Mouse (Mus musculus) forebrain, embryonic 11.5 days (tissue): ENCODE data around the gene Sh3gl2. TPM values are rescaled to one million over a fixed set of nuclear protein-coding genes. Genes with fewer than 3 reads are reported as not detected.
A peak's percentile ranks its signal among the peaks of the same experiment; 100 is the strongest.

Experiments used
- ATAC-seq: fragments of 200-750 bp; cut with Nextera tagmentation; replicated peaks from 2 replicates; pipeline ENCODE4 v1.8.0; 2017; ENCODE audit warnings: moderate TSS enrichment; ENCODE audit not compliant: low FRiP score
- DNase-seq: peaks from one replicate; pipeline ENCODE4 v3.0.0-alpha.2; 2017; ENCODE audit warnings: low spot score
- H3K27ac ChIP-seq: fragments of 300-500 bp; sonication (generic); 2 replicates; pipeline ENCODE4 v1.5.1; 2014; ENCODE audit warnings: low read depth, low read length
- H3K27me3 ChIP-seq: fragments of 300-500 bp; sonication (generic); 2 replicates; pipeline ENCODE4 v1.6.1; 2014; ENCODE audit warnings: mild to moderate bottlenecking, low read length, mixed read lengths; ENCODE audit not compliant: control insufficient read depth, insufficient read depth
- H3K36me3 ChIP-seq: fragments of 300-500 bp; sonication (generic); 2 replicates; pipeline ENCODE4 v1.6.1; 2014; ENCODE audit warnings: mild to moderate bottlenecking, low read length, moderate library complexity, mixed read lengths; ENCODE audit not compliant: control insufficient read depth, insufficient read depth
- H3K4me1 ChIP-seq: fragments of 300-500 bp; sonication (generic); replicated peaks from 2 replicates; pipeline ENCODE4 v1.6.1; 2014; ENCODE audit warnings: low read length, mixed read lengths; ENCODE audit not compliant: control insufficient read depth, insufficient read depth
- H3K4me2 ChIP-seq: fragments of 300-500 bp; sonication (generic); 2 replicates; pipeline ENCODE4 v1.6.1; 2014; ENCODE audit warnings: low read depth, mild to moderate bottlenecking, low read length, moderate library complexity, mixed read lengths; ENCODE audit not compliant: severe bottlenecking
- H3K4me3 ChIP-seq: fragments of 300-500 bp; sonication (generic); 2 replicates; pipeline ENCODE4 v1.5.1; 2014; ENCODE audit warnings: low read depth, low read length
- H3K9ac ChIP-seq: fragments of 300-500 bp; sonication (generic); 2 replicates; pipeline ENCODE4 v1.6.1; 2014; ENCODE audit warnings: low read length
- H3K9me3 ChIP-seq: fragments of 300-500 bp; sonication (generic); 2 replicates; pipeline ENCODE4 v1.6.1; 2016; ENCODE audit warnings: low read length, mixed read lengths; ENCODE audit not compliant: control insufficient read depth
- WGBS: fragments of 180-500 bp; shearing (Covaris S2); extraction: QIAGEN DNeasy Blood & Tissue Kit; methylation state at CpG from one replicate; pipeline ENCODE4 v1.1.7; 2014; 5-methylcytosine and 5-hydroxymethylcytosine counted together
- polyA plus RNA-seq: library from polyadenylated mRNA; unstranded; fragments of >200 nt; fragmentation: Nextera tagmentation; extraction: Ambion mirVana; gene quantifications from 2 replicates; pipeline ENCODE4 v1.2.1, GENCODE M21; 2014

The Sh3gl2 gene
- polyA plus RNA-seq, 1 experiment from 2014 or later: 8.3 TPM

- Histone ChIP-seq H3K4me3 (no peak overlapping the region), H3K9ac (no peak overlapping the region), H3K27ac (no peak overlapping the region), H3K36me3 (no peaks in the 10 kb centered on the region), H3K9me3 (no peaks in the 10 kb centered on the region), H3K27me3 (no peaks in the 10 kb centered on the region; the same call in 1 of the 2 replicates), H3K4me2 (no peak overlapping the region), H3K4me1 (0 out of 2 replicates have a peak, but pooled peaks cover 3% of the 10 kb centered on the region)
- ATAC-seq (peak; percentile 80), DNase-seq (peak; percentile 72)
- WGBS: 21% methylated on average over 2 of the region's 2 CpGs
These were observed 45.3 kb downstream of the Sh3gl2 start for GRCm38 (mm10) chr4:85250271-85250670.

- no peak for DNase-seq
- no peak overlapping the region for H3K9ac ChIP-seq
- peak; percentile 47; the same call in 1 of the 2 replicates for ATAC-seq
- no peaks in the 10 kb centered on the region for H3K36me3 ChIP-seq
- H3K27me3 ChIP-seq: no peaks in the 10 kb centered on the region; the same call in 1 of the 2 replicates
- no peaks in the 10 kb centered on the region for H3K9me3 ChIP-seq
- H3K4me2 ChIP-seq: no peak overlapping the region
- H3K4me3 ChIP-seq: no peak overlapping the region
- peak overlapping the region; percentile 18; the same call in 1 of the 2 replicates for H3K27ac ChIP-seq
- 0 out of 2 replicates have a peak, but pooled peaks cover 3% of the 10 kb centered on the region for H3K4me1 ChIP-seq
- WGBS: 54% methylated on average over 2 of the region's 2 CpGs
These were observed 45.9 kb downstream of the Sh3gl2 start for GRCm38 (mm10) chr4:85250786-85251185.

- no peaks in the 10 kb centered on the region for H3K36me3 ChIP-seq
- H3K27me3 ChIP-seq: no peaks in the 10 kb centered on the region
- no peak overlapping the region for H3K4me2 ChIP-seq
- H3K4me3 ChIP-seq: no peak overlapping the region
- H3K27ac ChIP-seq: no peak overlapping the region
- no peaks in the 10 kb centered on the region for H3K9me3 ChIP-seq
- no peak for ATAC-seq
- 91% methylated on average over 6 of the region's 8 CpGs for WGBS
- H3K9ac ChIP-seq: no peak overlapping the region
- DNase-seq: no peak
- 0 out of 2 replicates have a peak, but pooled peaks cover 2% of the 10 kb centered on the region for H3K4me1 ChIP-seq
These were observed 51.0 kb downstream of the Sh3gl2 start for GRCm38 (mm10) chr4:85255771-85256389.

- Histone ChIP-seq H3K36me3 (no peaks in the 10 kb centered on the region), H3K4me2 (no peak overlapping the region), H3K9ac (no peak overlapping the region), H3K27ac (no peak overlapping the region), H3K9me3 (no peaks in the 10 kb centered on the region), H3K4me1 (no peaks in the 10 kb centered on the region), H3K4me3 (no peak overlapping the region), H3K27me3 (no peaks in the 10 kb centered on the region)
- 80% methylated on average over 5 of the region's 5 CpGs for WGBS
- DNase-seq: no peak
- peak; percentile 57; the same call in 1 of the 2 replicates for ATAC-seq
These were observed 51.7 kb downstream of the Sh3gl2 start for GRCm38 (mm10) chr4:85256461-85257202.

GRCm38 (mm10) chr4:85257771-85258341, 52.9 kb downstream of the Sh3gl2 start:
- H3K4me3 ChIP-seq: no peak overlapping the region
- DNase-seq: no peak
- H3K4me1 ChIP-seq: no peaks in the 10 kb centered on the region
- ATAC-seq: no peak
- no peaks in the 10 kb centered on the region for H3K9me3 ChIP-seq
- 88% methylated on average over 4 of the region's 4 CpGs for WGBS
- H3K4me2 ChIP-seq: no peak overlapping the region
- no peak overlapping the region for H3K27ac ChIP-seq
- no peak overlapping the region for H3K9ac ChIP-seq
- H3K36me3 ChIP-seq: no peaks in the 10 kb centered on the region
- H3K27me3 ChIP-seq: no peaks in the 10 kb centered on the region

- DNase-seq (no peak), ATAC-seq (no peak)
- H3K4me3 ChIP-seq: no peak overlapping the region
- H3K4me2 ChIP-seq: no peak overlapping the region
- no peak overlapping the region for H3K9ac ChIP-seq
- no peaks in the 10 kb centered on the region for H3K4me1 ChIP-seq
- 91% methylated on average over 12 of the region's 12 CpGs for WGBS
- H3K27me3 ChIP-seq: no peaks in the 10 kb centered on the region
- no peak overlapping the region for H3K27ac ChIP-seq
- H3K36me3 ChIP-seq: no peaks in the 10 kb centered on the region
- no peaks in the 10 kb centered on the region for H3K9me3 ChIP-seq
These were observed 56.0 kb downstream of the Sh3gl2 start for GRCm38 (mm10) chr4:85260687-85261658.

- Histone ChIP-seq H3K4me1 (no peaks in the 10 kb centered on the region), H3K27me3 (no peaks in the 10 kb centered on the region), H3K9ac (no peak overlapping the region), H3K36me3 (no peaks in the 10 kb centered on the region), H3K4me3 (no peak overlapping the region), H3K9me3 (no peaks in the 10 kb centered on the region), H3K27ac (no peak overlapping the region), H3K4me2 (no peak overlapping the region)
- no peak for ATAC-seq
- DNase-seq: no peak
- 74% methylated on average over 6 of the region's 6 CpGs for WGBS
These were observed 57.2 kb downstream of the Sh3gl2 start for GRCm38 (mm10) chr4:85262146-85262545.

GRCm38 (mm10) chr4:85262606-85263005, 57.7 kb downstream of the Sh3gl2 start:
- no peak overlapping the region for H3K9ac ChIP-seq
- WGBS: 83% methylated on average over 13 of the region's 13 CpGs
- no peak for DNase-seq
- H3K4me3 ChIP-seq: no peak overlapping the region
- H3K27me3 ChIP-seq: no peaks in the 10 kb centered on the region
- ATAC-seq: no peak
- H3K9me3 ChIP-seq: no peaks in the 10 kb centered on the region
- no peaks in the 10 kb centered on the region for H3K4me1 ChIP-seq
- H3K4me2 ChIP-seq: no peak overlapping the region
- no peaks in the 10 kb centered on the region for H3K36me3 ChIP-seq
- no peak overlapping the region for H3K27ac ChIP-seq
